Mouse (Mus musculus) monocyte, adult 2 months (primary cell): Measurements from ENCODE around the gene BC025920.

Experiments
- DNase-seq, 2 experiments: peaks; one replicate each; pipeline ENCODE4 v3.0.0; 2022; ENCODE audit warnings: low spot score in 2 of 2, low read depth in 1 of 2

Gene BC025920

GRCm38 (mm10) chr10:81605974-81606751 lies at the start of gene BC025920:
Gene BC025920, plus strand, starts transcription at chr10:81606270.
- DNase-seq: peak; percentile 82 to 88

- no peak for DNase-seq
These were observed 49.8 kb upstream of the BC025920 start for GRCm38 (mm10) chr10:81556282-81556681.

DNA sequence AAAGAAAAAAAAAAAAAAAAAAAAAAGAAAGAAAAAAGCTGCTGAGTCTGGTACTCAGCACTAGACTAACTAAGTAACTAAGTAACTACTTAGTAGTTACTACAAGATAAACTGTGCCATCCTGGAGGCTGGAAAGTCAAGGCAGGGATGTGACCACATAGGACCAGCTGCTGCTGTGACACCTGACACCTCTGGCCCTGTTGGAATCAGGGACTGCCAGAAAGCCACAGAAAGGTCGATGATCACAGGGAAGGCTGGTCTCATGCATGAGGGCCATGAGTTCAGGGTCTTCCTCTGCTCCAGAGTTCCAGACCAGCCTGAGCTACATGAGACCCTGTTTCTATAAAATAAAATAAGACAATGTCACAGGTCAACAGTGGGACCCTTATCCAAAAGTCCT lies 48.6 kb upstream of the BC025920 start:
- DNase-seq: no peak

DNA sequence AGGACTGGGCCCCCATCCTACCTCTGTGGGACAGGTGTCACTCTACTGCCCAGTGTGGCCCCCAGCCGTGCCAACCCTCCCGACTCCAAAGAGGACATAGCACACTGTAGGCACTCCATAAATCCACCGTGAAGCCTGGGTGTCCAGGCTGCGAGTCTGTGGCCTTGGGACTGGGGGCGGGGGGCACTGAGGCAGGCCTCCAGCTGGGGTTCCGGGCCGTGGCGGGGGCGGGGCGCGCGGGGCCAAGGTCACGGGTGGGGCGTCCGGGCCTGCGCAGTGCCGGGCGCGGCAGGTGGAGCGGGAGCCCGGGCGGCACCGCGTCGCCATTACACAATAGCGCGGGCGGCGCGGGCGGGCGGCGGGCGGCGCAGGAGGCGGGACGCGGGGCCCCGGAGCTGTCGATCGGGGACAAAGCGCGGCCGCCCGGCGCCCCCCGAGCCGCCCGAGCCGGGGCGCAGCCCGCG lies 46.9 kb upstream of the BC025920 start, which contains the start of gene Aes:
Gene Aes (plus strand): TSS at position 326 of the 464 bp plus-strand sequence.
- no peak for DNase-seq

DNA sequence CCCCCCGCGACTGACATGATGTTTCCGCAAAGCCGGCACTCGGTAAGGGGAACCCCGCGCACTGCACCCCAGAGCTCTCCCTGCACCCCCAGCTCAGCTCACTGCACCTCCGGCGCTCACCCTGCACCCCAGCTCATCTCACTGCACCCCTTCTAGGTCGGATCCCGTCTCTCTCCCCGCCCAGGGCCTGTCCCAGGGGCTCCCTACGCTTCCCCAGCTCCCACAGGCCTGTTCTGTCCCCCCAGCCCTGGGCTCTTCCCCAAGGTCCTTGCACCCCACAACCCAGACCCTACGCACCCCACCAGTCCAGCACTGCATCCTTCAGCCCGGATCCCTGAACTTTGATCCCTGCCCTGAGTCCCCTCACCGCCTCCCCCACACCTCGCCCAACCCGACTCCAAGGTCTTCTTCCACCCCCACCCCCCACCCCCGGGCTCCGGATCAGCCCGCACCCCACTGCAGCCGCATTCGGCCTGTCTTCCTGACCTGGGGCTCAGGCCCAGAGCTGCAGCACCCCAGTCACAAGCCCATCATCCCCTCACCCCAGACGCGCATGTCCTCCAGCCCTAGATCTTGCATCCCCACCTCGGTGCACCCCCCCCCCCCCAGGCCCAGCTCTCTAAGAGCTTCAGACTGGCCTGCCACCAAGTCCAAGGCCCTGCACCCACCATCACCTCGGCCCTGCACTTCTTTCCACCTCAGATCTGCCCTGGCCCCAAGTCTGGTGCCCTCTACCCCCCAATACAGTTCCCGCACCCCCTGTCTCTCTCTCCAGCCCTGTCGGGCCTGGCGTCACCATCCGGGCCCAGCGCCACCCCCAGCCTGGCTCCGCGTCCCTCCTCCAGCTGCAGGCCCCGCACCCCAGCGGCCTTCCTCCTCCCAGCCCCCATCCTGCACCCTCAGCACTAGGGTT lies 46.2 kb upstream of the BC025920 start:
- DNase-seq: no peak

DNA sequence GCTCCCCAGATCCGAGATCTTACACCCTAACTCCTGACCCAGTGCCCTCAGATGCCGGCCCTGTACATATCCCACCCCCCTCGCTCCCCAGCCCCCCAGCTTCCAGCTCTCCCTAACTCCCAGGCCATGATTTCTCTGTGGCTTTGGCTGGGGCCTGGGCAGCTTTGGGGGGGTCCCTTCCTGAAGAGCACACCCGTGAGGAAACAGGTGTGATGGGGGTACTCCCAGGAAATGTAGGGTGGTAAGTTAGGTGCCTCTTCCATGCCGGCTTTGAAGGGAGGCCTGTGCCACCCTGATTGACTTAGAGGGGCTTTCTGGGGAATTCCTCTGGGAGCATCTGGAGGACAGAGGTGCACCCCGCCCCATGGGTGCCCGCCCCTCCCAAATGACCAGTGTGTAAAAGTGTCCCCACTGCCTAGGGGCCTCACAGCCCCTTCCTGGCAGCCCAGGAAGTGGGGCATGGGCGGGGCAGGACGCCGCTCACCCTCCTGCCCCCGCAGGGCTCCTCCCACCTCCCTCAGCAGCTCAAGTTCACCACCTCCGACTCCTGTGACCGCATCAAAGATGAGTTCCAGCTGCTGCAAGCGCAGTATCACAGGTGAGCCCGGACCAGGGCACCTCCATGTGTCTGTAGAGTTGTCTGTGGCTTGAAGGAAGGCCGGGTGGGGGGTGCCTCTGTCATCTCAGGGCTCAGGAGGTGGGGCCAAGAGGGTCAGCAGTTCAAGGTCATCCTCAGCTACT lies 45.2 kb upstream of the BC025920 start:
- DNase-seq: no peak

GRCm38 (mm10) chr10:81562411-81562810 lies 43.7 kb upstream of the BC025920 start:
- no peak for DNase-seq

- no peak for DNase-seq
These were observed 42.6 kb upstream of the BC025920 start for GRCm38 (mm10) chr10:81563481-81563880.

DNA sequence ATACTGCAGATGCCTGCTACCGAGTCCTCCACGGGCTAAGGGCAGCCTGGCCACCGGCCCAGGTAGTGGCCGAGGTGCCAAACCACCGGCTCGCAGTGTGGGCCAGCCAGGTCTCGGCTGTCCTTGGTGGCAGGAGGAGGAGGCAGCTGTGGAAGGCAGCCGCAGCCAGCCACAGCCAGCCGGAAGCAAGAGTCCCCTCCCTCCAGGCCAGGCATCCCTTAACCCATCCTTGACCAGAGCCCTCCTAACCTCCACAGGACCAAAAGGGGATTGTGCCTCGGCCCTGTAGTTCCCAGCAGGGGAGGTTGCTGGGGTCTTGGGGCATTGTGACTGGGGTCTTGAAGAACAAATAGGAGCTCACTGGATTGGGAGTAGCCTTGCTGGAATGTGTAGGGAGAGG lies 41.9 kb upstream of the BC025920 start:
- DNase-seq: no peak

DNA sequence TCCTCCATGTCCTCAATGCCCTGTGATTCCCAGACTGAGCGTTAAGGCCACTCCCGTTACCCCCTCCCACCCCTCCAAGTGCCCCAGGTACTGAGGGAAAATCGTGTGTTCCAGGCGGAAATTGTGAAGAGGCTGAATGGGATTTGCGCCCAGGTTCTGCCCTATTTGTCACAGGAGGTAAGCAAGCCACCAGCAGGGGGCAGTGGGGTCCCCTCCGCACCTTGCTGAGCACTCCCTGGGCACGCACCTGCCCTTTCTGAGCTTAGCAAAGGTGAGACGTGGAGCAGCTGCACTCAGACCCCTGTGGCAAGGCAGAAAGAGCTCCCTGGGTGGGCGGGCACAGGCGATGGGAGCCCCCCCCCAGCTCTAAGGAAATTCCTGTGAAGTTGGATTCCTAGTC lies 41.3 kb upstream of the BC025920 start:
- no peak for DNase-seq

DNA sequence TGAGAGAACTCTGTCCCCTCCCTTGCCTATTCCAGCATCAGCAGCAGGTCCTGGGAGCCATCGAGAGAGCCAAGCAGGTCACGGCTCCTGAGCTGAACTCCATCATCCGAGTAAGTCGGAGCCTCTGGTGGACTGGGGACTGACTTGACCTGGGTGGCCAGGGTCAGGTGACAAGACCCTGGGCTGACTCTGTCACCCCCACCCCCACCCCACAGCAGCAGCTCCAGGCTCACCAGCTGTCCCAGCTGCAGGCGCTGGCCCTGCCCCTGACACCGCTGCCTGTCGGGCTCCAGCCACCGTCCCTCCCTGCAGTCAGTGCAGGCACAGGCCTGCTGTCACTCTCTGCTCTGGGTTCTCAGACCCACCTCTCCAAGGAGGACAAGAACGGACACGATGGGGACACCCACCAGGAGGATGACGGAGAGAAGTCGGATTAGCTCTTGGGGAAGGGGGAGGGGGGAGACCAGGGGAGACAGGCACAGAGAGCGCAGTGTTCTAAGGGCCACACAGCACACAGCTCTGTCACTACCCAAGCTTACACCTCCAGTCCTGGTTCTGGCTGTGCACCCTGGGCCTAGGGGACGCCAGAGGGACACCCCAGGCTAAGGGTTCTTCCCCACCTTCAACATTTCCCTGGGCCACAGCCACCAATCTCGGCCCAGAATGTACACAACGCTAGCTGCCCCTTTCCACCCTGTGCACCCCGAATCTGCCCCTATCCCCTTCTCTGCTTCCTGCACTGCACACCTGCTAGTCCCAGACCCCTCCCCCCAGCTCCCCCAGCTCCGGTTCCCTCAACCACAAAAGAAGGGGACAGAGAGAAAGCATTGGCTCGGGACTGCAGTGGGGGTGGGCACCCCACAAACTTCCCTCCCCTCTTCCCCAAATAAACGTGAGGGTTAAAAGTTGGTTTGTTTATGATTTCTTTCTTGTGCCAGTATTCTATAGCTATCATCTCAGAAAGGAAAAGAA lies 40.5 kb upstream of the BC025920 start:
- DNase-seq: no peak

DNA sequence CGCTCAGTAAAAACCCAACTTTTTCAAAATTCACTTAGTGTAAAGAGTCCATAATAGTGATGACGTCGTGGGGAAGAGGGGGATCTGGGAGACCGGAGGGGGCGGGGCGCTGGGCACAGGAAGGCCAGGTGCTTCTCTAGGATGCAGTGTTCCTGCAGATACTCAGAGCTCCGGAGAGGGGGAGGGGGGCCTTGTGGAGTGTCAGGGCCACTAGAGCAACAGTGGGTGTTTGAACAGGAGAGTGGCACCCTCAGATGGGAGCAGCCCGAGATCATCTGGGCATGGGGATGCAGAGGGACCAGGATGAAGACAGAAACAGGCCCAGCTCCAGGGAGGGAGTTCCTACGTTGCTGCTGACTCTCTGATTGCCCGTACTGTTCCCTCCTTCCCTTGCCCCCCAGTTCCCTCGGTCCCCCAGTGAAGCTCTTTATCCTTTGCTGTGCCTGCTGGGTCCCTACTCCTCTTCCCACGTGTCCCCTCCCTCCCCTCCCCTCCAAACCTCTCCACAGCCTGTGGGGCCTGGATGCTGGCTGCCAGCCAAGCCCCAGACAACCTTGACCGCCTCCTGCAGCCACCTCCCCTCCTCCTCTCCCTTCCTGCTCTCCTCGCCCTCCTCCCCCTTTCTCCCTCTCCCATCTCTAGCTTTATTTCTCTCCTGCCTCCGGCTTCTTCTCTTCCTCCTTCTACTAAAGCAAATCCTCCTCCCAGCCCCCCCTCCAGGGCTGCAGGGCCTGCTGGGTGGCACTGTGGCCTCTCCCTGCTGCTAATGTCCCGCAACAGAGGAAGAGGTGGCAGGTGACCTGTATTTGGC lies 37.5 kb upstream of the BC025920 start:
- no peak for DNase-seq

DNA sequence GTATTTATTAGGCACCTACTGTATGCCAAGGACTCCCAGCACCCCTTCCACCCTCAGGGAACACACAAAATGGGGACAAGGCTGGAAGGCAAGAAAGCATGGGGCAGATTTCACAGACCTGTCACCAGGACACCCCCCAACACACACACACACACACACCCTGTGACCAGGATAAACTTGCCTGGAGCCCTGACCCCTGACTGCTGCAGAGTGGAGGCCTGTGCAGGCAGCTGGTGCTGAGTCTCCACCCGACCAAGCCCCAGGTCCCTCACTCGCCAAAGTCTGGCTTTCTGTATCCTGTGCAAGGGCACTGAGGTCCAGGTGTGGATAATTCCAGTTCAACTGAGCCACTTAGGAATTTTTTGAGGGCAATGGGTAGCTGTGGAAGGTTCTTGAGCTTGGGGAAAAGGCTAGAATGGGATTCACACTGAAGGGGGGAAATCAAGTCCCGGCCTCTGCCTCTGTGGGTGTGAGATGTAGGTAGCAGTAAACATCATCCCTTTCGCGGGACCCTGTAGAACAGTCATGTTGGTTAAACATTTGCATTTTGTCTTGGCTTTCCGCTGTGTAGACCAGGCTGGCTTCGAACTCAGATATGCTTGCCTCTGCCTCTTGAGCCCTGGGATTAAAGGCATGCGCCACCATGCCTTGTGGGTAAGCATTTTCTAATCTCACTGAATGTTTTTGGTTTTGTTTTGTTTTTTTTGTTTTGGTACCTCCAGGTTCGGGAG lies 36.4 kb upstream of the BC025920 start:
- DNase-seq: no peak

- DNase-seq: no peak
These were observed 35.8 kb upstream of the BC025920 start for GRCm38 (mm10) chr10:81570238-81570800.

DNA sequence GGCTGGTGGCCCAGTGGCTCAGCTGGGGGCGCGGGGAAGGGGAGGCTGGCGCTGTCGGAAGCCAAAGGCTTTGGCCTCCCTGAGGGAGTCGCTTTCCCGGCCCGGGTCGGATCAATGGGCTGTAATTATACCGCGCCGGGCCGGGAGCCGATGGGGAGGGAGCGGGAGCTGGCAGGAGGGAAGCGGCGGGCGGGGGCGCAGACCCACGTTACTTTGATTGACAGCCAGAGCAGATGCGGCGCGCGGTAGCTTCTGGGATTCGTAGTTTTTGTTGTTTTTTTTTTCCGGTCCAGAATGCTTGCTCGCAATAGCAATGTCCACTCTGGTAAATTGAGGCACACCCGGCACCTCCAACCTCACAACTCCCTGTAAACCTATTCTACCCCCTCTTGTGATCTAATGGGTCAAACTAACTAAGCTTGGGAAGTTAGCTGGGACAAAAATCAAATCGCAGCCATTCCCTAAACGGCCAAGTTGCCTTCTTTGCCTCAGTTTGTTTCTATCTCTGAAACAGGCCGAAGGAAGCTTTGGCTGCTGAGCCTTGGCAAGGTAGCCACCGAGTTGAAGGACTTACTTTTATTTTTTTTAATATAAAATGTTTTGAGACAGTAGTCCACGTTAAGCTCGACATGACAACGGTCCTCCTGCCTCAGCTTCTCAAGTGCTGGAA lies 35.1 kb upstream of the BC025920 start:
- peak; percentile 33 to 66 for DNase-seq

- peak; percentile 74 to 80 for DNase-seq
These were observed 34.6 kb upstream of the BC025920 start for GRCm38 (mm10) chr10:81571501-81571876.

- no peak for DNase-seq
These were observed 33.9 kb upstream of the BC025920 start for GRCm38 (mm10) chr10:81572133-81572671.
